Mouse (Mus musculus): ENCODE results near the gene Foxo1.

The Foxo1 gene

DNA sequence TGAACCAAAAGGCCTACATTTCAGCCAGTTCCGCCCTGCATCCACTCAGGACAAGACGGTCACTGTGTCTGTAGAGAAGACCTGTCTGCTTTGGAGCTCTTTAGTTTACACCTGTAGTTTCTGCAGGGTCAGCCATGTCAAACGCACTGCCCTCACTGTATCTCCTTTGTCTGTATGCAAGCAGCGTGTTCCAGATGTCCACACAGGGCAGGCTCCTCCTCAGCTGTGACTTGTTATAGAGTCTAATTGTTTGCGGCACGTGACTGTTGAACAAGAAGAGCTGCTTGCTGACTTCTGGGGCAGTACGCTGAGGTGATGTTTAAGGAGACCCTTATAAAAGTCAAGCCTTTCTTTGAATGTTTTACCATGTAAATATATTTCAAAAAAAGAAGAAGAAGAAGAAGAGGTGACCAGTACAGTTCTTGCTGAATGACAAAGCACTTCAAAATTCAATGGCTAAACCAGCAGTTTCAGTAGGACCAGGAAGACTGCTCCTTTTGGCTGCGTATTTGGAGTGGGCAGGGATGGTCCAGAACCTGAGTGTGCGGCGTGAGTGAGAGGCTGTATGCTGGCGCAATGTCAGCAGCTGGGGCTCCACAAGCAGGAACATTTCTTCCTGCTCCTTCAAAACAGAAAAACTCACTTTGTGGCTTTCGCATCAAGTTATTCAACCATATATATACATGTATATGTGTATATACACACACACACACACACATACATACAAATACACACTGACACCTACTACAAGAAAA, 52.6 kb downstream of the Foxo1 start:
- no peak for DNase-seq

- DNase-seq = no peak
Observed at GRCm38 (mm10) chr3:52322401-52323385, 54.6 kb downstream of the Foxo1 start.

DNA sequence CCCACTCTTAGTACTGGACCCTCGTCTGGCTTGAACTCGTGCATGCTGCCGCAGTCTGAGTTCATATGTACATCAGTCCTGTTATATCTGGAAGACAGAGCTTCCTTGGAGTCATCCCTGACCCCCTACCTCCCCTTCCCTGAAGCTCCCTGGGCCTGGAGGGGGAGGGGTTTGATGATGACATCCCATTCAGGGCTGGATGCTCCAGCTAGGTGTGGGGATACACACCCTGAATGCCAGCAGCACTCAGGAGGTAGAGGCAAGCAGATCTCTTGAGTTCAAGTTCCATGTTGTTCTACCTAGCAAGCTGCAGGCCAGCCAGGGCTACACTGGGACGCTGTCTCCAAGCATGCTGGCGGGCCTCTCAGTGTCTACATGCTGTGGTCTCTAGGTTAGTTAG, 56.9 kb downstream of the Foxo1 start:
- DNase-seq = no peak

DNA sequence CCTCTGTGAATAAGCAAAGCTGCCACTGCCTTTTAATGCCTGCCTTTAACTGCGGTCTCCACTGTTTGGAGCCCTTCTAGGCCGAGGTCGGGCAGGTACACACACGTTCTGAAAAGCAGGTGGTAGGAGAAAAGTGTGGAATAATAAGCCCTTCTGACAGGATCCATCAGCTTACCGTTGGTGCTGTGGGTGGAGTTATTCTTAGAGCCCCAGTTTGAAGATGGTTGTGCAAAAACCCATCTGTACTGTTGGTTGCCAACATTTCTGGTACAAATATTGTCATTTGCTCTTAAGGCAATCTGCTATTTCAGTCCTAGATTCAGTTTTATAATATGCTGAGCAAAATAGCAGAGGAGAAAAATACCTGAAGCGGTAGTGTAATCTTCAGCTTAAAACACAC, 58.6 kb downstream of the Foxo1 start:
- no peak for DNase-seq

DNA sequence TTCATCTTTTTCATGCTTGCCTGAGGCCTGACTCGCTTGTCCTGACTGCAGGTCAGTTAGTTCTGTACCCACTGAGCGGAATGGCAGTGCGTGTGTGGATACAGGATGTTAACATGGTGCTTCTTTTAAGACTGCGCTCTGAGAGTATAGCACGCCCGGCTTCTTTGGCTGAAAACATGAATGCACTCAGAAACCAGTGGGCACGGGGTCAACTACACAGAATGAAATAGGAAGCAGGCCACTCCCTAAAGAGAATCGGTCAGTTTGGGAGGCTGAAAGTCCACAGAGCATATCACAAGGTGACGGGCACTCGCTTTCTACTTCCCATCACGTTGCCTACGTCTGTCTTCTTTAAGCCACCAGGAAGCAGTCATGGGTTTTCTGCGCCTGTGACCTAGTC, 59.0 kb downstream of the Foxo1 start:
- no peak for DNase-seq

- DNase-seq = no peak
Observed at GRCm38 (mm10) chr3:52331709-52332108, 63.6 kb downstream of the Foxo1 start.

GRCm38 (mm10) chr3:52338761-52339160, 70.6 kb downstream of the Foxo1 start:
- DNase-seq = no peak

DNA sequence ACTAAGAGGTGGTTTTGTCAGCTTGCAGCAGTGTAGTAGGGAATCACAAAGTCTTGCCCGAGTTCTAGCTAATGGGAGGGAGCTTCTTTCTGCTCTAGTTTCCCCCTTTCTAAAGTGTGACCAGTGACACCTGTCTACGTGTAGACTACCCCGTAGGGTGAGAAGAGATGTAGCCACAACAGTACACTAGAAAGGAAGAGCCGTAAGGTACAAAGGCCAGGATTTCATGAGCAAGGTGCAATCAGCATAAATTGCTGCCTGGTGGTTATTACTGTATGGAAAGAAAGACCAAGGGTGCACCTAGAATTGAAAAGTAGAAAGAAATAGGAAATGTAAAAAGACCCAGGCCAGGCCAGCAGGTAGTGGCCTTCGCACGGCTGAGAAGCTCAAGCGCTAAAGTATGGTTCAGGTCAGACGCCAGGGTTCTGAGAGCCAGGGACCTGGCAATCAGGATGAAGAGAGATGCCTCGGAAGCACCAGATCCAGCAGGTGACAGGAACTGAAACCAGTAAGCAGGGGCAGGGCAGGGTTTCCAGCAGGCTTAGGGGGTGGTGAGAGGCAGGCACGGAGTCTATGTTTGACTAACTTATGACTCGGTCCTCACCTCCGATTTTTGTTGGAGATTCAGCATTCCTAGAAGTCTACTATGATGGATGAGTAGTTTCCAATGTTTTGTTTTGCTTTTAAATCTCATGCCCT, 72.3 kb downstream of the Foxo1 start:
- no peak for DNase-seq

DNA sequence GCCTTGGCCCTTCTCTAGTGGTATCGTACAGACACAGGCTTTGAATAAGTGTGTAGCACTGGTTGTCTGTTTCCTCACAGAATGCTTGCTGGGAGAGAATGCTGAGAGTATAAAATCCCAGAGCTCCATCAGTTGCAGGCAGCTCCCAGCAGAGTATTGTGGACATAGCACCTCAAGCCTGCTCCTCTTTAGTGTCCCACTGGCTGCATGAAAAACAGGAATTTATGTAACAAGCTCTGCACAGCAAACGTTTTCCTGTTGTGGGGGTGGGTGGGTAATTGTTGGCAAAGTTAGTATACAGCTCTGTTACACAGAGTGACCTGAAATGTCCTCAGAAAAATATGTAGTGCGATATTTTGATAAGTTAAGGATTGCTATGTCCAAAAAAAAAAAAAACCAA, 74.1 kb downstream of the Foxo1 start:
- DNase-seq = peak; percentile 62

- DNase-seq = peak; percentile 48
Observed at GRCm38 (mm10) chr3:52342801-52343200, 74.7 kb downstream of the Foxo1 start.

DNA sequence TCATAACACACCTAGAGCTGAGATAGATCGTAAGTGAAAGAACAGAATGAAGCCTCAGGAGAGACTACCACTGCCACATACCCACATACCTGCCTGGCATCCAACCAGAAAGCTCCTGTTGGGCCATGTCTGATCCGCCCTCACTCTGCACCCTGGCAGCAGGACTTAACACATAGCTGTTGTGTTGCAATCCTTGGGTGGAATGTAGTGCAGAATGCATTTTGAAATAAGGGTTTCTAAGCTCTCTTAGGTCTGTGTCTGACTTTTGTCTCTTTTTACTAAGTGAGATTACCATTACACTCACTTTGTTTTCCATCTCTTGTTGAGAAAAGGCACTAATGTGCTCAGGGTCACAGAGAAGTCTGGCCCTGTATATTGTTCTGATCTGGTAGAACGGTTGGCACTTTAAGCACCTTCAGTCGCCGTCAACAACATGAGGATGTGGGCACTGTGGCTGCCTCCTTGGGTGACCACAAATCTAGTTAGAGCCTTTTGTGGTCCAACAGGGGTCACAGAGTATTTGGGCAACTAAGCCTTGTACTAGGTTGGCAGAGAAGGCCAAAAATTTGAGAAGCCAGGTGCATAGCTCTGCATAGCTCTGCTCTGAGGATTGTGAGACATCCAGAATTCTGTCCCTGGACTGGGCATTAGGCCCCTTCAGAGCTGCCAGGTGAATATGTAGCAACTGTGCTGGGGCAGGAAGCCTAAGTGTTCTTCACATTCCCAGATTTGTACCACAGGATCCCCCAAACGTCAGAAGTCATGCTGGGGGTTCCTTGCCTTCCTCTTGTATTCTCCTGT, 75.3 kb downstream of the Foxo1 start:
- DNase-seq = peak; percentile 60

GRCm38 (mm10) chr3:52345881-52346280, 77.7 kb downstream of the Foxo1 start:
- no peak for DNase-seq

GRCm38 (mm10) chr3:52346986-52347710, 79.0 kb downstream of the Foxo1 start:
- peak; percentile 55 for DNase-seq

DNA sequence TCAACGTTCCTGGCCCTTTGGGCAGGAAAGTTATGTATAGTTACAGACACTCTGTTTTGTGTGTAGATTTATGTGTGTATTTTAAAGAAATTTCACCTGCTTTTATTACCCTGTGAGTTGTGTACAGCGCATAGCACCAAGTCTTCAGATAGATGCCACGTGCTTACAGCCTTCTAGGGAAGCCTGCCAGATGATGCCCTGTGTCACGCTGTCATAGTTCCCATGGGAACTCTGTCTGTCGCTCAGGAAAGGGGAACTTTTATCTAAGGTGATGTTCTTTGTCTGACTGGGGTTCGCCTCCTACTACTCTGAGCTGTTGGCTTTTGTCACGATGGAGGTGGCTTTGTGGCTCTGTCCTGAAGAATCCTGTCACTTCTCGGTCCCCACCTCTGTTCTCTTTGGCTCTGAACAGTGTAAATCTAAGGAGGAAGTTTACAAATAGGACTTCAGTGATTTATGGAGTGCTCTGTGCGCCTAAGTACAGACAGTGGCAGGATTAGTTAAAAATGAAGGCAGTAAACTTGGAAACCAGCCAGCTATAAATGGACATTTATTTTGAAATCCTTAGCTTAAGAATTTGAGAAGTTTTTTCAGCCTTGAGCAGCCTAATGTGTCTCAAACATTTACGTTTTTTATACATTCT, 80.0 kb downstream of the Foxo1 start:
- DNase-seq = no peak

GRCm38 (mm10) chr3:52350636-52351035, 82.5 kb downstream of the Foxo1 start:
- DNase-seq = no peak

DNA sequence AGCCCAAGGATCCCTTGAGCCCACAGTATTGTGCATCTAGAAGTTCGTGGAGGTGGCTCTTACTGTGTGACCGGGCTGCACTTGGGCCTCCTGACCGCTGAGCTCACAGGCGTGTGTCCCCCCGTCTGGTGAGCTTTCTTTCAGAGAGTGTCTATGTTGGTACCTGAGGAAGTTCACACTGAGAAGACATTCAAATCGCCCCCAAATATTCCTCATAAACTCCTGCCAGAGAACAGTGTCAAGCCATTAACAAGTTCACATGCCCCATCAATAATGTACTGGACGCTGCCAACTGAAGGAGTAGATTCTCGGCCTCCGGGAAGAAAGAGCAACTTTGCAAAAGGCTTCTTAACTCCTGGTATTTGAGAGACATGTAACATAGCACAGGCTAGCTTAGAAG, 83.8 kb downstream of the Foxo1 start:
- DNase-seq = no peak

DNA sequence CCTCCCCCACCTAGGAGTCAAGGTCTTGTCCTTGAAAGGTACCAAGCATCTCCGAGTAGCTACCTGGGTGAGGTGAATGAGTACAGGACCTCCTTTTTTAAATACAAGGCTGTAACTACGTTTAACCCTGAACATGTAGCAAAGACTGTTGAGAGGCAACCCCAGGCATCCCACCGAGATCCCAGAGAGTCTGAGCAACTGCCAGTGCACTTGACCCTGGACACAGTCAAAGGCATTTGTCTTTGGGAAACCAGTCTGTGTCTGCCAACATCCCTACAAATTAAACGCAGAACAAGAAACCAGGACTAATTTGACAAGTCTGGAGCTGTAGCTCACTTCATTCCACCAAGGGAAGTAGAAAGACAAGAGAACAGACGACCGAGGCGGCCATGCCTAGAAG, 86.1 kb downstream of the Foxo1 start:
- no peak for DNase-seq

- DNase-seq = no peak
Observed at GRCm38 (mm10) chr3:52357265-52357953, 89.3 kb downstream of the Foxo1 start.

GRCm38 (mm10) chr3:52364576-52364975, 96.4 kb downstream of the Foxo1 start:
- no peak for DNase-seq

GRCm38 (mm10) chr3:52369204-52369603, 101.1 kb downstream of the Foxo1 start:
- no peak for DNase-seq

Measured in kidney, postnatal 14 days (tissue).